Mouse (Mus musculus): ENCODE data around the gene Jmjd4.

- no peak for TF ChIP-seq CTCF (IDR thresholded peaks at IDR 0.05)
- no peak for TF ChIP-seq EP300 (IDR thresholded peaks at IDR 0.05)
Observed at GRCm38 (mm10) chr11:59405761-59406160, 44.1 kb upstream of the Jmjd4 start.
